Mouse (Mus musculus): ENCODE measurements around the gene Nudt16l1.

The Nudt16l1 gene

DNA sequence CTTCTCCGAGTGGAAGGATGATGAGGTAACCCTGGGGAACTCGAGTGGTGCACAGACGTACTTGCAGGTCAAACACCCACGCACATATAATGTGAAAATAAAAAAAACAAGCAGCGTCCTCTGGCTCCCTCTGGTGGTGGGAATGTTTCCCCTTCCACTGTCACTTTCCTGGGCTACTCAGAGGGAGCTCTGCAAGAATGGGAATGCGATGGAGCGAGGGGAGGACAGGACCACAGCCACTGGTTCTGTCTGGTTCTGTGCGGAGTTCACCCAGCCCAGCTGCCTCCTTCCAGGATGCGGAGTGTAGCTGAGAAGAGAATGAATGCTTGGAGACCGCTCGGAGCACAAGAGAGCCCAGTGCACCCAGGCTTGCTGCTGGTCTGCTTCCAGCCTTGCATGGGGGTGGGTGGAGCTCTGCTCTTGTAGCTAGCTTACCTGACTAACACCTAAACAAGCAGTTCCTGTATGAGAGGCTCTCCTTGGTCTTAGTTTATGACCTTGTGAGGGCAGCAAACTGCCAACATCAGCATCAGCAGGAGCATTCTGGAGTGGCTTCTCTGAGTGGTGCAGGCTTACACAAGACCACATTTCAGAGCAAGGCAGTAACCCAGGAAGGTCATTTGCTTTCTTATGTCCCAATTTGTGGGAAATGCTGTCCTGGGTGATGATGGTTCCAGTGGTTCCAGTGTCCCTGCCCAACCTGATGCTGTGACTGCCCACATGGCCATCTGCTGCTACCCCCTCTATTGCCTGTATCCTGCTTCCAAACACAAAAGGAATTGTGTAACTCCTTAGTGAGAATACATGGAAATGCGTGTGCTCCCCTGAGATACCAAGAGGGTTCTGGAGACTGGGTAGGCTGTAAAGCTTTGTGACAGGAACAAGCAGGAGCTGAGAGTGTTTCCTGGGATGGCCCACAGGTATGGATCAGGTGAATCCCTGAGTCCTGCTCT, 24.5 kb upstream of the Nudt16l1 start:
- peak; percentile 80 to 83 for DNase-seq (ENCODE audit: low spot score in 2 of 2)

DNA sequence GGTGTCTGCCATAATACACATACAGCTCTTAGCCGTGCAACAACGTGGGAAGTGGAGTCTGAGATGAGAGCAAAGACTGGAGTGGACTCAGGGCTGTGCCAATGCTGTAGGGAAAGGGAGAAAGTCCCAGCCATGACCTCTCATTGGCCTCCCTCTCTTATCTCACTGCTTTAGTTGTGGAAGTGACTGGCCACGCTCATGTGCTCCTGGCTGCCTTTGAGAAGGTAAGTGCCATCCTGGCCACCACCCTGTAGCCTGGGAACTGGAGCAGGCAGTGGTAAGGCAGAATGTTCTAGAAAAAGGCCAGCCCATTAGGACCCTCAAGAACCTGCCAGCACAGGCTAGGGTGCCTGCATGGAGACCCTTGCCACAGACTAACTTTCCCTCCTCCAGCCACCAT, 22.6 kb upstream of the Nudt16l1 start:
- no peak for DNase-seq (ENCODE audit: low spot score in 2 of 2)

- no peak for DNase-seq (ENCODE audit: low spot score in 2 of 2)
Observed at GRCm38 (mm10) chr16:4916608-4917007, 22.0 kb upstream of the Nudt16l1 start.

DNA sequence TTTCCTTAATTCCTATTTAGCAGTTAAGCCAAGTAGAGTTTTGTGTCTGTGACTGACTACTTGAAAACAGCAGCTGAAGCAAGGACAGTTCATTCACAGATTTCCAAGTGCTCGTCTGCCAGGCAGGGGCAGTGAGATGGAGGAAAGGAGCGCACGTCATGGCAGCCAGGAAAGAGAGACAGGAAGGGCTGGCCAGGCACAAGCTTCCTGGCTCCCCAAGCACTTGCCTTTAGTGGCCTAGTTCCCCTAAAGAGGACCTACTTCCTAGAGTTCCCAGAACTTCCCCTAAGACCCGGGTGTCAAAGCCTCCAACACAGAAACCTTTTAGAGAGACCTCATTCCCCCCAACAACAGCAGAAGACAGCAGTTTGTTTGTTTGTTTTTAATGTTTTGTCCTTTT, 18.0 kb upstream of the Nudt16l1 start:
- DNase-seq (ENCODE audit: low spot score in 2 of 2): no peak

- no peak for DNase-seq (ENCODE audit: low spot score in 2 of 2)
Observed at GRCm38 (mm10) chr16:4922481-4922880, 16.1 kb upstream of the Nudt16l1 start.

GRCm38 (mm10) chr16:4923996-4924395, 14.6 kb upstream of the Nudt16l1 start:
- DNase-seq (ENCODE audit: low spot score in 2 of 2): no peak

DNA sequence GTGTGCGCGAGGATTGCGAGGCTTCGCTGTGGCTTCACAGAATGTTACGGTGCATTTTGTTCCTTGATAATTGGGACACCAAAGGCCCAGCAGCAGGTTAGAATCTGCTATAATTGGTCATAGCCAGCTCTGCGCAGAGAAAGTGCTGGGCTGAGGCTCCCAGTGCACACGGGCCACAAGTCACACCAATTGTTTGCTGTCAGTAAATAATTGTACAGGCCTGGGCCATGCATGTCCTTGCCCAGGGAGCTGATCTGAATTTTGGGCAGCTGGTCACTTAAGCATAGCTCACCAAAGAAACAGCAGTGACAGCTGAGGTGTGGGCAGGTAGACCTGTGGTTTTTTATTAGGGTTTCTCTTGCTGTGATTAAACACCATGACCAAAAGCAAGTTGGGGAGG, 10.6 kb upstream of the Nudt16l1 start:
- DNase-seq (ENCODE audit: low spot score in 2 of 2): no peak

GRCm38 (mm10) chr16:4928474-4928873, 10.1 kb upstream of the Nudt16l1 start:
- DNase-seq (ENCODE audit: low spot score in 2 of 2): no peak

GRCm38 (mm10) chr16:4932429-4932828, 6.1 kb upstream of the Nudt16l1 start:
- no peak for DNase-seq (ENCODE audit: low spot score in 2 of 2)

DNA sequence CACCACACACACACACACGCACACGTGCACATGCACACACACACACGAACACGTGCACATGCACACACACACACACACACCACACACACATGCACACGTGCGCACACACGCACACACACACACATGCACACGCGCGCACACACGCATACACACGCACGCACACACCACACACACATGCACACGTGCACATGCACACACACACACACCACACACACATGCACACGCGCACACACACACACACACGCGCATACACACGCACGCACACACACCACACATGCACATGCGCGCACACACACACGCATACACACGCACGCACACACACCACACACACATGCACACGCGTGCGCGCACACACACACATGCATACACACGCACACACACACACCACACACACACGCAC, 3.1 kb upstream of the Nudt16l1 start:
- DNase-seq (ENCODE audit: low spot score in 2 of 2): no peak

DNA sequence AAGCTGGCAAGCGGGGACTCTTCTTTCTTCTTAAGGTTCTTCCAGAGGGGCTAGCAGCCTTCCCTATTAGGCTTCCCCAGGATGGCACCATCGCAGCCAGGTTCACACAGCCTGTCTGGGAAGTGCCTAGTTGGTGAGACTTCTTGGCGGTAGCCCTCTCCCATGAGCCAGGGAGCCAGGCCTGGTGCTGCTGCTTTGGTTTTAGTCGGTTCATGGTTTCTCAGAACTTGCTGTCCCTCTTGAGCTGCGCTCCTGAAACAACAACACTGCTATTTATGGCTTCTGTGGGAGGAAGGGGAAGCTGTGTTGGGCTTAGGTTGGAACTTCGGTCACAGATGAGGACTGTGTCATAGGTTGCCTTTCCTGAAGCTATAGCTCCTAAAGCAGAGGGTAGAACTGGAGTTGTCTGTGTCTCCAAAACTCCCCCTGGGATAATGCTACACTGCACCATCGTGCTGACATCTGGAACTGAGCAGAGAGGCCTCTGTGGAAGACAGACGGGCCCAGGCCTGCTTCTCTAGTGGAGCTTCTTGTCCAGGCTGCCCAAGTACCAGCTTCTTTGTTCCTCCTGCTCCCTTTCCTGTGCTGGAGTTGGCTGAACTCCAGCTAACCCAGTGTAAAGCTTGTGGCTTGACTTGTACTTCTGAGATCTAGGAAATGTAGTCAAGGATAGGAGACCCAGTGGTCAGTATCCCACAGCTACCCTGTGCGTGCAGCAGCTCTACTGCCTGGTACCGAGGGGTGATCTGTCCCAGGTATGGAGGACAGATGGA, 2.4 kb upstream of the Nudt16l1 start:
- no peak for DNase-seq (ENCODE audit: low spot score in 2 of 2)

DNA sequence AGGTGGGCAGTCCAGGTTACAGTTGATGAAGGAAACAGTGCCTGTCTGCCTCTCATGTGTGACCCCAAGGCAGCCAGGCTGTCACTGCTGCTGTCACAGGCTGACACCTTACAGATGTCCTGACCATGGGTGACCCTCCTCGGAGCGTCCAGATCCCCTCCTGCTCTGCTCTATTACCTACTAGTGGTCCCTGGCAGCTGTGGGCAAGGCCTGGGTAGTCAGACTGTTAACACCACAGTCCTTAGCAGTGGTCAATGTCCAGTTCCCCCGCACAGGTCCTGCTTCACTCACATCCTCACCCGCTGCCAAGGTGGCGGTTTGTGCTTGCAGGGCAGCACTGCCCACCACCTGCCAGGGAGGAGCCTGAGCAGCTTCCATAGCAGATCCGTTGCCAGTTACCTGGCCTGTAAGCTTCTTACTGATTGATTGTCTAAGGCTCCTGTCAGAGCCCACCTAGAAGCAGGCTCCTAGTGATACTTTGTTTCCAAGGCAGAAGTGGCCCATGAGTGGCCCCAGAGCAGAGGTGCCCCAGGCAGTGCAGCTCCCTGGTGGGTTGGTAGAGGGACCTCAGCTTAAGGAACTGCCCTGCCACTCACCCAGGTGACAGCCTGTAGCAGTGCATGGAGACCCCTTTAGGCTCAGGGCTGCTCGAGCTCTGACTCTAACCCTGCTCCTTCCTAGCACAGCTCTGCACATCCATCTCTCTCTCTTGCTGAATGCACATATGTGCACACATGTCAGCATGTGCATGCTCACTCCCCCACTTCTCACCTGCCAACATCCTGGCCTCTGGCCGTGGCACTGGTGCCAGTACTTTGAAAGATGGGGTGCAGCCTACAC, 990 bp upstream of the Nudt16l1 start:
- no peak for DNase-seq (ENCODE audit: low spot score in 2 of 2)

DNA sequence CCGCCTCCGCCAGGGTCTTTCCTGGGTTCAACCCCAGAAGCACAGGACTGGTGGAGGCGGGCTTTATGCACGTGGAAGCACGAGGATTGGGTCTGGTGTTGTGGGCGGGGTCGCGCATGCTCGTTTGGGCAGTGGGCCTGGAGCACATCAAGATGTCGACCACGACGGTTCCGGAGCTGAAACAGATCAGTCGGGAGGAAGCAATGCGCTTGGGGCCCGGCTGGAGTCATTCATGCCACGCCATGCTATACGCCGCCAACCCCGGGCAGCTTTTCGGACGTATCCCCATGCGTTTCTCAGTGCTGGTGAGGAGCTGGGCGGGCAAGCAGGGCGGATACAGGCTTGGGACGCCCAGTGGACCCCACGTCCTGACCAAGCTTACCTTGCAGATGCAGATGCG, 428 bp downstream of the Nudt16l1 start:
- DNase-seq (ENCODE audit: low spot score in 2 of 2): peak; percentile 93 to 95

DNA sequence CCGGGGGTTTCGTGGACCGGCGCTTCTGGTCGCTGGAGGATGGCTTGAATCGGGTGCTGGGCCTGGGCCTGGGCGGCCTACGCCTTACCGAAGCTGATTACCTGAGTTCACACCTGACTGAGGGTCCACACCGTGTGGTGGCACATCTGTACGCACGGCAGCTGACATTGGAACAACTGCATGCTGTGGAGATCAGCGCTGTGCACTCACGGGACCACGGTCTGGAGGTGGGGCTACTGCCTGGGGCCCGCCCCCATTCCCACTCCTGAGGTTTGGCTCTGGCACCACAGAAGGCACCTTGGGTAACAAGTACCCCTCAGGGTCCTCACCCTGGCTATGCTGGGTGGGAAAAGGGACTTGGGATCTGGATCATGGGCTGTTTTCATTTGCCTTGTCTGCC, 851 bp downstream of the Nudt16l1 start:
- DNase-seq (ENCODE audit: low spot score in 2 of 2): no peak

GRCm38 (mm10) chr16:4940311-4940850, 1.8 kb downstream of the Nudt16l1 start:
- no peak for DNase-seq (ENCODE audit: low spot score in 2 of 2)

- DNase-seq (ENCODE audit: low spot score in 2 of 2): no peak
Observed at GRCm38 (mm10) chr16:4941016-4941415, 2.5 kb downstream of the Nudt16l1 start.

DNA sequence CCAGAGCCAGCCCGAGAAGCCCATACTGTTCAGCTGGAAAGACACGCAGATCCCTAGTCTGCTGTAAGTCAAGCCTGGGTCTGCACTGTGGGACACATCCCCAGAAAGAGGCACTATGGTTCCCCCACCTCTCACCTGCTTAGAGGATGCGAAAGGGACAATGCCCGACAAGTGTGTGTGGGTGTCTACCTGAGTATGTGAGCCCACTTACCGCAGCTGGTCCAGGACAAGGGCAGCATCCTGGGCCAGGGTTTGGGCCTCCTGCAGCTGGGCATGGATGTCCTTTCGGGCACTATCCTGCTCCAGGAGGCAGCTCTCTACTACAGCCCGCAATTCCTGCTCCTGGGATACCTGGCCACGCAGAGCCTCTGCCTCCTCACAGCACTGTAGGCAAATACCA, 4.3 kb downstream of the Nudt16l1 start:
- no peak for DNase-seq (ENCODE audit: low spot score in 2 of 2)

DNA sequence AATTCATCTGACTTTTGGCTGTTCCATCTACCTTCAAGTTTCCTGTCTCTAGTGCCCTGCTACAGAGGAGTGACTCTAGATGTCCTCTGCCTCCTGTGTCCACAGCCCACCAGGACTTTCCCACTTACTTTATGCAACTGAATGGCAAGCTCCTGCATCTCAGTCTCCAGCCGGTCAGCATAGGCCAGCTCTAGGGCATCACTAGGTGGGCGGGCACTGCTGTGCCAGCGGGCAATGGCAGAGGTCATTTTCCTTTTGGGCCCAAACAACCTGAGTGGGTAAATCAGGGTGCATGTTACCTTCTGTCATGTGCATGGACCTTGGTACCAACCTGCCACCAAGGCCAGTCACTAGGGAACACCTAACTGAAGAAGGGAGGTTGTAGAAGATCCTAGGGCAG, 4.9 kb downstream of the Nudt16l1 start:
- no peak for DNase-seq (ENCODE audit: low spot score in 2 of 2)

DNA sequence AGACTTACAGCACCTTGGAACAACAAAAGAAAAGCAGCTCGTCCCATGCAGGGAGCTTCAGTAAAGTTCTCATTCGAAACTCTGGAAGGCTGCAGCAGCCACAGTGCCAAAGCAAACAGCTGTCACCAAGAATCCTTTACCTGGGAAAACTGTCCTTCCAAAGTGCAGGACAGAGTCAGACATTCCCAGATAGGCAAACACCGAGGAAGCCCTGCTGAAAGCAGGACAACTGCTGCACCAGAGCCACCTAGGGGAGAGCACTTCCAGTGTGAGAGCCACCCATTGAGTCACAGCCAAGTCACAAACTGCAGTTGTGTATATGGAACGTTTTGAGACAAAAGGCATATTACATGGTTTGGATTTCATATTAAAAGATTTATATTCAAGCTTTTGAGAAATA, 6.9 kb downstream of the Nudt16l1 start:
- DNase-seq (ENCODE audit: low spot score in 2 of 2): no peak

DNA sequence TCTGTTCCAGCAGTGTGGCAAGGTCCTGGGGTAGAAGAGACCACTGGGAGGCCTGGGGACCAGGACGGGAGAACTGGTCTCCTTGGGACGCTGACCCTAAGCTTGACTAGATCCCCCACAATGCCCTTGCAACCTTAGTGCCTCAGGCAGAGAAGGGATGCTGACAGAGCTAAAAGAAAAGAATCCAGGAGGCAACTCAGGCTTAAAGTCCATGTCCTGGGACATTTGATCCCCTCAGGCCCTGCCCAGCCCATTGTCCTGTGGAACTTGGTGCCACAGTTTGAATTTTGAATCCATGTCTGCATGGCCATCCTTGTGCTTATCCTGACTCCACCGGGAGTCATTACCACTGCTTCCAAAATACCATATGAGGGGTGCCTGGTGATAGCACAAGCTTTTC, 7.6 kb downstream of the Nudt16l1 start:
- DNase-seq (ENCODE audit: low spot score in 2 of 2): no peak

GRCm38 (mm10) chr16:4947378-4947777, 8.8 kb downstream of the Nudt16l1 start:
- DNase-seq (ENCODE audit: low spot score in 2 of 2): no peak

GRCm38 (mm10) chr16:4956609-4957008, 18.0 kb downstream of the Nudt16l1 start:
- DNase-seq (ENCODE audit: low spot score in 2 of 2): no peak
